Mouse (Mus musculus) embryonic facial prominence, embryonic 14.5 days (tissue): Measurements from ENCODE around the gene Ssu2. TPM values are rescaled to one million over a fixed set of nuclear protein-coding genes. Genes with fewer than 3 reads are reported as not detected.

Experiments
- ATAC-seq: fragments of 200-750 bp; cut with Nextera tagmentation; 2 replicates; pipeline ENCODE4 v1.8.0; 2017; ENCODE audit warnings: low read depth, moderate number of reproducible peaks, moderate TSS enrichment
- DNase-seq: peaks from one replicate; pipeline ENCODE4 v3.0.0-alpha.2; 2015; ENCODE audit warnings: low spot score
- H3K27ac ChIP-seq: fragments of 300-500 bp; sonication (generic); replicated peaks from 2 replicates; pipeline ENCODE4 v1.5.1; 2014; ENCODE audit warnings: low read depth, mild to moderate bottlenecking, low read length, moderate library complexity
- H3K27me3 ChIP-seq: fragments of 300-500 bp; sonication (generic); replicated peaks from 2 replicates; pipeline ENCODE4 v1.6.1; 2014; ENCODE audit warnings: low read length; ENCODE audit not compliant: control insufficient read depth, insufficient read depth
- H3K36me3 ChIP-seq: fragments of 300-500 bp; sonication (generic); 2 replicates; pipeline ENCODE4 v1.6.1; 2014; ENCODE audit warnings: low read length, mixed read lengths; ENCODE audit not compliant: control insufficient read depth, insufficient read depth
- H3K4me1 ChIP-seq: fragments of 300-500 bp; sonication (generic); 2 replicates; pipeline ENCODE4 v1.6.1; 2014; ENCODE audit warnings: antibody characterized with exemption, low read length; ENCODE audit not compliant: control insufficient read depth, insufficient read depth
- H3K4me2 ChIP-seq: fragments of 300-500 bp; sonication (generic); 2 replicates; pipeline ENCODE4 v1.6.1; 2014; ENCODE audit warnings: low read depth, mild to moderate bottlenecking, low read length, moderate library complexity, mixed read lengths
- H3K4me3 ChIP-seq: fragments of 300-500 bp; sonication (generic); 2 replicates; pipeline ENCODE4 v1.5.1; 2014; ENCODE audit warnings: low read depth, mild to moderate bottlenecking, low read length
- H3K9ac ChIP-seq: fragments of 300-500 bp; sonication (generic); 2 replicates; pipeline ENCODE4 v1.6.1; 2014; ENCODE audit warnings: low read depth, mild to moderate bottlenecking, low read length, moderate library complexity, mixed read lengths
- H3K9me3 ChIP-seq: fragments of 300-500 bp; sonication (generic); 2 replicates; pipeline ENCODE4 v1.6.1; 2016; ENCODE audit warnings: low read length; ENCODE audit not compliant: control insufficient read depth
- whole genome bisulfite sequencing: fragments of 180-500 bp; shearing (Covaris S2); extraction: QIAGEN DNeasy Blood & Tissue Kit; methylation state at CpG from one replicate; pipeline ENCODE4 v1.1.7; 2014; 5-methylcytosine and 5-hydroxymethylcytosine counted together
- polyA plus RNA-seq: library from polyadenylated mRNA; unstranded; fragments of >200 nt; fragmentation: Nextera tagmentation; extraction: Ambion mirVana; gene quantifications from 2 replicates; pipeline ENCODE4 v1.2.1, GENCODE M21; 2014

Ssu2 gene
- polyA plus RNA-seq, 1 experiment from 2014 or later, result 3.3 TPM

GRCm38 (mm10) chr6:112364581-112364980 is 23.2 kb downstream of the Ssu2 start:
- Histone ChIP-seq H3K4me3 (no peak overlapping the region), H3K27ac (no peak overlapping the region), H3K4me2 (no peak overlapping the region), H3K9me3 (no peaks in the 10 kb centered on the region), H3K4me1 (peaks cover 7% of the 10 kb centered on the region; the same call in 1 of the 2 replicates), H3K9ac (no peak overlapping the region), H3K27me3 (no peaks in the 10 kb centered on the region), H3K36me3 (no peaks in the 10 kb centered on the region)
- DNase-seq (peak; percentile 70), ATAC-seq (no peak)
- WGBS, result 42% methylated on average over 2 of the region's 2 CpGs

GRCm38 (mm10) chr6:112362349-112362958 is 25.4 kb downstream of the Ssu2 start:
- H3K9ac ChIP-seq, result no peak overlapping the region
- ATAC-seq, result peak; percentile 73; the same call in 1 of the 2 replicates
- WGBS, result 34% methylated on average over 6 of the region's 6 CpGs

GRCm38 (mm10) chr6:112360676-112361075 is 27.1 kb downstream of the Ssu2 start:
- Histone ChIP-seq H3K4me1 (peaks cover 7% of the 10 kb centered on the region; the same call in 1 of the 2 replicates), H3K27me3 (no peaks in the 10 kb centered on the region), H3K9me3 (no peaks in the 10 kb centered on the region), H3K27ac (no peak overlapping the region), H3K36me3 (no peaks in the 10 kb centered on the region), H3K4me2 (no peak overlapping the region), H3K9ac (no peak overlapping the region), H3K4me3 (no peak overlapping the region)
- peak; percentile 57 for DNase-seq
- WGBS, result 60% methylated on average over 8 of the region's 8 CpGs
- ATAC-seq, result no peak

More at GRCm38 (mm10) chr6:112362349-112362958, 25.4 kb downstream of the Ssu2 start:
- H3K27ac ChIP-seq, result no peak overlapping the region
- H3K4me1 ChIP-seq, result peaks cover 7% of the 10 kb centered on the region; the same call in 1 of the 2 replicates
- no peak overlapping the region for H3K4me3 ChIP-seq
- no peak overlapping the region for H3K4me2 ChIP-seq
- no peaks in the 10 kb centered on the region for H3K9me3 ChIP-seq
- no peaks in the 10 kb centered on the region for H3K27me3 ChIP-seq
- H3K36me3 ChIP-seq, result no peaks in the 10 kb centered on the region
- peak; percentile 79 for DNase-seq

- H3K36me3 ChIP-seq, result no peaks in the 10 kb centered on the region
- H3K9ac ChIP-seq, result no peak overlapping the region
- H3K9me3 ChIP-seq, result no peaks in the 10 kb centered on the region
- H3K4me1 ChIP-seq, result peaks cover 7% of the 10 kb centered on the region; the same call in 1 of the 2 replicates
- WGBS, result 84% methylated on average over 1 of the region's 1 CpGs
- H3K4me3 ChIP-seq, result no peak overlapping the region
- H3K4me2 ChIP-seq, result no peak overlapping the region
- ATAC-seq (no peak), DNase-seq (peak; percentile 53)
- no peaks in the 10 kb centered on the region for H3K27me3 ChIP-seq
- no peak overlapping the region for H3K27ac ChIP-seq
These were observed 28.5 kb downstream of the Ssu2 start for GRCm38 (mm10) chr6:112359341-112359740.

GRCm38 (mm10) chr6:112350452-112350851 is 37.4 kb downstream of the Ssu2 start:
- DNase-seq, result no peak
- no peaks in the 10 kb centered on the region for H3K4me1 ChIP-seq
- 90% methylated on average over 4 of the region's 4 CpGs for WGBS

GRCm38 (mm10) chr6:112339016-112339415 is 48.8 kb downstream of the Ssu2 start:
- Histone ChIP-seq H3K27ac (no peak overlapping the region), H3K9me3 (no peaks in the 10 kb centered on the region), H3K36me3 (no peaks in the 10 kb centered on the region), H3K27me3 (no peaks in the 10 kb centered on the region), H3K4me3 (no peak overlapping the region), H3K4me1 (no peaks in the 10 kb centered on the region), H3K9ac (no peak overlapping the region), H3K4me2 (no peak overlapping the region)
- ATAC-seq, result no peak
- WGBS, result 90% methylated on average over 4 of the region's 4 CpGs
- DNase-seq, result no peak

More at GRCm38 (mm10) chr6:112350452-112350851, 37.4 kb downstream of the Ssu2 start:
- H3K27ac ChIP-seq, result no peak overlapping the region
- no peak overlapping the region for H3K9ac ChIP-seq
- no peak overlapping the region for H3K4me3 ChIP-seq
- no peaks in the 10 kb centered on the region for H3K27me3 ChIP-seq
- no peak for ATAC-seq
- no peaks in the 10 kb centered on the region for H3K9me3 ChIP-seq
- no peaks in the 10 kb centered on the region for H3K36me3 ChIP-seq
- no peak overlapping the region for H3K4me2 ChIP-seq

- Histone ChIP-seq H3K27me3 (no peaks in the 10 kb centered on the region), H3K9ac (no peak overlapping the region), H3K9me3 (no peaks in the 10 kb centered on the region), H3K27ac (peak overlapping the region; percentile 53; the same call in 1 of the 2 replicates), H3K4me1 (no peaks in the 10 kb centered on the region), H3K4me2 (no peak overlapping the region), H3K36me3 (no peaks in the 10 kb centered on the region), H3K4me3 (no peak overlapping the region)
- no peak for ATAC-seq
- WGBS, result 60% methylated on average over 6 of the region's 6 CpGs
- DNase-seq, result peak; percentile 58
These were observed 50.2 kb downstream of the Ssu2 start for GRCm38 (mm10) chr6:112337667-112338066.

- no peak overlapping the region for H3K4me3 ChIP-seq
- no peak overlapping the region for H3K9ac ChIP-seq
- no peak overlapping the region for H3K4me2 ChIP-seq
- H3K27ac ChIP-seq, result no peak overlapping the region
- DNase-seq, result no peak
- 86% methylated on average over 5 of the region's 5 CpGs for WGBS
- no peaks in the 10 kb centered on the region for H3K27me3 ChIP-seq
- H3K4me1 ChIP-seq, result no peaks in the 10 kb centered on the region
- peaks cover 10% of the 10 kb centered on the region; the same call in 1 of the 2 replicates for H3K36me3 ChIP-seq
- no peak for ATAC-seq
- H3K9me3 ChIP-seq, result no peaks in the 10 kb centered on the region
These were observed 53.9 kb downstream of the Ssu2 start for GRCm38 (mm10) chr6:112333930-112334329.

GRCm38 (mm10) chr6:112331223-112331598 is 56.6 kb downstream of the Ssu2 start:
- Histone ChIP-seq H3K27ac (no peak overlapping the region), H3K27me3 (no peaks in the 10 kb centered on the region), H3K4me1 (no peaks in the 10 kb centered on the region), H3K9ac (no peak overlapping the region), H3K9me3 (no peaks in the 10 kb centered on the region), H3K4me3 (no peak overlapping the region), H3K4me2 (no peak overlapping the region), H3K36me3 (peaks cover 15% of the 10 kb centered on the region)
- WGBS, result 79% methylated on average over 6 of the region's 6 CpGs
- DNase-seq, result no peak
- no peak for ATAC-seq
